Mouse (Mus musculus): ENCODE results near the gene Olfr1126.

GRCm38 (mm10) chr2:87480207-87480606, 26.4 kb downstream of the Olfr1126 start:
- TF ChIP-seq SMC3 (IDR thresholded peaks at IDR 0.05; ENCODE audit: low read depth, low read length) (no peak), TBP (IDR thresholded peaks at IDR 0.05; ENCODE audit: low read depth, low read length) (no peak), MAZ (IDR thresholded peaks at IDR 0.05; ENCODE audit: low read depth, low read length) (no peak)
